In the genomic region with DNA sequence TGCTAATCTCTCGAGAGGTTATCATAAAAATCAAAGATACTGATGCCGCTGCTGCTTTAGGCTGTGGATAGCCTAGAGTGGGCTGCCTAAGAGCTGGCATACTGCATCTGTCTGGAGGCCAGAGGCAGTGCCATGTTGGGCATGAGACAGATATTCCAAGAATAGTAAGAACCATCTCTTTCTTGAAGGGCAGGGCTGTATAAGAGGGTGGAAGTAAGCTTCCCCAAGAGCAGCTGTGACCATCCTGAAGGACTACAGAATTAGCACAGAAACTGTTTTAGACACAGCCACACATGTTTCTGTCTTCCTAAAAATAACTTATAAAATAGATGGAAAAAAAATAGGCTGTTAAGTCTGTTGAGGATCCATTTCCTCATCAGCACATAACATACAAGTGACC, we compare ENCODE assay signal across 16 mouse cellular contexts.
"Had no signal": no experiment of that assay in that cellular context is flagged by ENCODE, and none has a peak within 500 bp of the region (broad histone marks: within the 10 kb centered on the region; RNA-seq: fewer than 3 reads in every experiment).

No protein-coding gene starts in this region.

- ATAC-seq: hindbrain, embryonic 16.5 days; inflammation-experienced regulatory T-cells, adult 6 months; intestine, embryonic 15.5 days; intestine, postnatal 0 days had no signal

- DNase-seq: gastrocnemius, adult 2 months; gastrocnemius, postnatal 10 days; gastrocnemius, postnatal 25 days; heart, adult 18-20 months; heart, postnatal 10 days; heart, postnatal 4 days; kidney, adult 18-20 months; kidney, adult 8-10 months; kidney, postnatal 10 days; kidney, postnatal 25 days; kidney, postnatal 4 days; liver had no signal
